Mouse (Mus musculus): ENCODE results near the gene Lamtor4. TPM values are rescaled to one million over a fixed set of nuclear protein-coding genes. Genes with fewer than 3 reads are reported as not detected.

Lamtor4 gene
- total RNA-seq, 2 experiments from 2014 or later: 65.5 to 69.9 TPM

- no peak for DNase-seq (ENCODE audit: low spot score in 2 of 2)
These were observed 32.6 kb downstream of the Lamtor4 start for GRCm38 (mm10) chr5:138287861-138288260.

GRCm38 (mm10) chr5:138291638-138292037 is 36.4 kb downstream of the Lamtor4 start:
- DNase-seq (ENCODE audit: low spot score in 2 of 2): no peak

GRCm38 (mm10) chr5:138294158-138294557 is 38.9 kb downstream of the Lamtor4 start:
- DNase-seq (ENCODE audit: low spot score in 2 of 2): no peak

DNA sequence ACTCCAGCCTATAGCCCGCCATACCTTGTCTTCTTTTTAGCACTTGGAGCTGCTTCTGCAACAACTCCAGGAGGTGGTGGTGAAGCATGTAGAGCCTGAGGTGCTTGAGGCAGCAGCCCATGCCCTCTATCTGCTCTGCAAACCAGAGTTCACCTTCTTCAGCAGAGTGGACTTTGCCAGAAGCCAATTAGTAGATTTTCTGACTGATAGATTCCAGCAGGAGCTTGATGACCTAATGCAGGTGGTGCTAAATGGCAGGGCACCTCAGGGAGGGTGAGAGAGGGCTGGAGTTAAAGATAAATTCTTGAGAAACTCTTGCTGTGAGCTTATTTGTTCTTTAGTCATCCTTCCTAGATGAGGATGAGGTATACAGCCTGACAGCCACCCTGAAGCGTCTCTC is 44.3 kb downstream of the Lamtor4 start:
- no peak for DNase-seq (ENCODE audit: low spot score in 2 of 2)

Other genes starting within 250 kb of the Lamtor4 start
- not detected for gene Smok3a, start 234.2 kb upstream of the Lamtor4 start, total RNA-seq (2021)
- gene Smok3b, start 234.1 kb upstream of the Lamtor4 start, total RNA-seq (2021): not detected
- gene Smok3c, start 202.3 kb upstream of the Lamtor4 start, total RNA-seq (2021): not detected
- gene Zkscan1, start 170.4 kb upstream of the Lamtor4 start, total RNA-seq (2021): 10 to 100 TPM; 49.4 to 53.5 TPM
- 10 to 100 TPM; 26.2 to 26.6 TPM for gene Zscan21, start 138.6 kb upstream of the Lamtor4 start, total RNA-seq (2021)
- gene Zfp113, start 99.7 kb upstream of the Lamtor4 start, total RNA-seq (2021): 10 to 100 TPM; 19.5 to 21.6 TPM
- gene Cops6, start 94.4 kb upstream of the Lamtor4 start, total RNA-seq (2021): 100 to 1,000 TPM; 145 to 147 TPM
- 10 to 100 TPM; 46.0 to 47.2 TPM for gene Ap4m1, start 83.5 kb upstream of the Lamtor4 start, total RNA-seq (2021)
- 100 to 1,000 TPM; 102 to 116 TPM for gene Mcm7, start 83.1 kb upstream of the Lamtor4 start, total RNA-seq (2021)
- 10 to 100 TPM; 35.6 to 39.2 TPM for gene Taf6, start 68.0 kb upstream of the Lamtor4 start, total RNA-seq (2021)
- 10 to 100 TPM; 29.9 to 31.1 TPM for gene Cnpy4, start 68.0 kb upstream of the Lamtor4 start, total RNA-seq (2021)
- gene Mblac1, start 61.2 kb upstream of the Lamtor4 start, total RNA-seq (2021): 10 to 100 TPM in 1 of 2 experiments, 1 to 10 TPM in 1; 9.9 to 10.2 TPM
- gene Nxpe5, start 29.6 kb upstream of the Lamtor4 start, total RNA-seq (2021): under 1 TPM; 0.70 to 0.85 TPM
- 10 to 100 TPM; 27.3 to 28.1 TPM for gene BC037034, start 8.6 kb downstream of the Lamtor4 start, total RNA-seq (2021)
- under 1 TPM; 0.54 to 0.64 TPM for gene Gal3st4, start 17.4 kb downstream of the Lamtor4 start, total RNA-seq (2021)
- gene Gm43720, start 24.5 kb downstream of the Lamtor4 start, total RNA-seq (2021): not detected
- 1 to 10 TPM; 3.5 to 6.7 TPM for gene Gpc2, start 24.5 kb downstream of the Lamtor4 start, total RNA-seq (2021)
- 1 to 10 TPM in 1 of 2 experiments, under 1 TPM in 1; 0.53 to 1.5 TPM for gene Stag3, start 24.8 kb downstream of the Lamtor4 start, total RNA-seq (2021)
- under 1 TPM in 1 of 2 experiments, not detected in 1; 0.28 TPM for gene Pvrig, start 86.5 kb downstream of the Lamtor4 start, total RNA-seq (2021)
- 10 to 100 TPM; 19.6 to 20.4 TPM for gene Zfp157, start 186.0 kb downstream of the Lamtor4 start, total RNA-seq (2021)

Data from adrenal gland, postnatal 4 days (tissue).